Mouse (Mus musculus): ENCODE measurements around the gene Coro7. TPM values are rescaled to one million over a fixed set of nuclear protein-coding genes. Genes with fewer than 3 reads are reported as not detected.

Gene Coro7
- total and polyA plus RNA-seq, 2 experiments from 2014 or later: 28.7 to 31.1 TPM

DNA sequence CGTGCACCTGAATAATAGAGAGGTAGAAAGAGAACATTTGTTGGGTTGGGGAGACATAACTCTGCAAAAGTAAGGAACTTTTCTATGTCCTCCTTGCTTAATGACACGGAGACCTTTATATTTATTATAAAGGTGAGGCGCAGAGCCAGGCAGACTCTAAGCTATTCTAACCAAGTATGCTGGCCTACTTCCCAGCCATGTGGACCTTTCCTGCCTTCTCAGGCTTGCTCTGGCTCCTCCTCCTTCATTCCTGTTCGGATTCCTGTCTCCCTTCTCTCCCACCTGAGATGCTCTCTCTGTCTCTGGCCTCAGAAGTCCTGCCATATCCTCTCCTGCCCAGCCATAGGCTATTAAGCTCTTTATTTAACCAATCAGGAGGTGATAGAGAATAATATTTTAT is 45.7 kb upstream of the Coro7 start:
- ATAC-seq (ENCODE audit: low FRiP score) (no peak), DNase-seq (ENCODE audit: low spot score) (no peak)
- no peaks in the 10 kb centered on the region for H3K36me3 ChIP-seq (ENCODE audit: insufficient read depth, low read length)
- no peaks in the 10 kb centered on the region for H3K9me3 ChIP-seq (ENCODE audit: low read length)
- H3K9ac ChIP-seq (replicated peaks; ENCODE audit: low read length, poor library complexity, severe bottlenecking): no peak overlapping the region
- no peak overlapping the region for H3K4me2 ChIP-seq (ENCODE audit: low read depth, low read length, poor library complexity, severe bottlenecking)
- no peak overlapping the region for H3K4me3 ChIP-seq (ENCODE audit: low read depth, low read length)
- no peaks in the 10 kb centered on the region for H3K27me3 ChIP-seq (ENCODE audit: insufficient read depth, low read length)
- H3K4me1 ChIP-seq (ENCODE audit: insufficient read depth, low read length): peaks cover 9% of the 10 kb centered on the region; the same call in 1 of the 2 replicates
- 82% methylated on average over 4 of the region's 4 CpGs for WGBS
- no peak for TF ChIP-seq CTCF (IDR thresholded peaks at IDR 0.05)
- H3K27ac ChIP-seq (ENCODE audit: low read depth, low read length): no peak overlapping the region

DNA sequence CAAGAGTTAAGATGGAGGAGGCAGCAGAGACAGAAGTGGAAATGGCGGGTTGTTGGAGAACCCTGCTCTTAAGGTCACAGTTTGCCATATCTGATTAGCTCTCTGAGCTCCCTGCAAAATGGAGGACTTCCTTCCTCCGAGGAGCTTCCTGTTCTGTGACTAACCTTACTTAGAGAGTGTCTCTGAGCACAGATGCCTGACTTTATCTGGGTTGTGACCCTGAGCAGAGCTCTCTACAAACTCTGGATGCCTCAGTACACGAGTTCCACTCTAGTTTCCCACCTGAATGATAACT is 43.3 kb upstream of the Coro7 start:
- Histone ChIP-seq H3K4me2 (ENCODE audit: low read depth, low read length, poor library complexity, severe bottlenecking) (no peak overlapping the region), H3K9ac (replicated peaks; ENCODE audit: low read length, poor library complexity, severe bottlenecking) (no peak overlapping the region), H3K4me3 (ENCODE audit: low read depth, low read length) (no peak overlapping the region), H3K4me1 (ENCODE audit: insufficient read depth, low read length) (peaks cover 7% of the 10 kb centered on the region; the same call in 1 of the 2 replicates), H3K36me3 (ENCODE audit: insufficient read depth, low read length) (no peaks in the 10 kb centered on the region), H3K27ac (ENCODE audit: low read depth, low read length) (no peak overlapping the region), H3K9me3 (ENCODE audit: low read length) (no peaks in the 10 kb centered on the region), H3K27me3 (ENCODE audit: insufficient read depth, low read length) (no peaks in the 10 kb centered on the region)
- 69% methylated on average over 3 of the region's 3 CpGs for WGBS
- ATAC-seq (ENCODE audit: low FRiP score) (no peak), DNase-seq (ENCODE audit: low spot score) (no peak)
- TF ChIP-seq CTCF (IDR thresholded peaks at IDR 0.05): no peak

DNA sequence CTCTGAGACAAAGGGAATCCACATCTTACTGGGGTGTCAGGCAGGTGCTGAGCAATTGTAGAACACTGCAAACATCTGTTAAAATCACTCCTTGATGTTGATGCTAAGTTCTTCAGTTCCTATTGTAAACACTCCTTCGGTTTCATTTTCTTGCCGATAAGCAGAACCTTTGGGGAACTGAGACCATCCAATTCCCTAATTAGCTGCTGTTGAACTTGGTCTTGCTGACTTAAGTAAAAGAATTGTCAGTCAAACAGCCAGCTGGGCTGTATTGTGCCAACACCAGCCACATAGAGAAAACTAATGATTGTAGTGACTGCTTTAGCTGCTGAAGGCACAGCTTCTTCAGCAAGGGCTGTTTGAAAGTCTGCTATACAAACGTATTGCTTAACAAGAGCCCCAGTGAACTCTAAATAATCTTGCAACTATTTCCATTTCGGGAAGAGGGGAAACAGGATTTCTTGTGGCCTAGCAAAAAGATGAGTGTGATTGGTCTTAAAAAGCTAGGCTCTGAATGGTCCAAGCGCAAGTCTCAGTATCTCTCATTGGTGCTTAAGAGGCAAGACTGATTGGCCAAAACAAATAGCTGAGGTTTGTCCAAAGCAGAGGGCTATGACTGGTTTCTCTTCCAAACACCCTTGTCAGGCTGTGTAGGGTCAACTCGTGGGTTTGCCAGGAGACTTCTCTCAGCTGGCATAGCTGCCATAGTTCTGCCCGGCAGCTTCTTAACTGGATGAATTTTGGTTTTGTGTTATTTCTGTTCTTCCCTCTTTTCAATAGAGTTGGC is 42.7 kb upstream of the Coro7 start:
- no peak for TF ChIP-seq CTCF (IDR thresholded peaks at IDR 0.05)
- Histone ChIP-seq H3K27ac (ENCODE audit: low read depth, low read length) (no peak overlapping the region), H3K27me3 (ENCODE audit: insufficient read depth, low read length) (no peaks in the 10 kb centered on the region), H3K9ac (replicated peaks; ENCODE audit: low read length, poor library complexity, severe bottlenecking) (no peak overlapping the region), H3K9me3 (ENCODE audit: low read length) (no peaks in the 10 kb centered on the region), H3K4me1 (ENCODE audit: insufficient read depth, low read length) (peaks cover 4% of the 10 kb centered on the region; the same call in 1 of the 2 replicates), H3K4me2 (ENCODE audit: low read depth, low read length, poor library complexity, severe bottlenecking) (no peak overlapping the region), H3K4me3 (ENCODE audit: low read depth, low read length) (no peak overlapping the region), H3K36me3 (ENCODE audit: insufficient read depth, low read length) (no peaks in the 10 kb centered on the region)
- WGBS: 74% methylated on average over 7 of the region's 7 CpGs
- no peak for ATAC-seq (ENCODE audit: low FRiP score)
- DNase-seq (ENCODE audit: low spot score): no peak

DNA sequence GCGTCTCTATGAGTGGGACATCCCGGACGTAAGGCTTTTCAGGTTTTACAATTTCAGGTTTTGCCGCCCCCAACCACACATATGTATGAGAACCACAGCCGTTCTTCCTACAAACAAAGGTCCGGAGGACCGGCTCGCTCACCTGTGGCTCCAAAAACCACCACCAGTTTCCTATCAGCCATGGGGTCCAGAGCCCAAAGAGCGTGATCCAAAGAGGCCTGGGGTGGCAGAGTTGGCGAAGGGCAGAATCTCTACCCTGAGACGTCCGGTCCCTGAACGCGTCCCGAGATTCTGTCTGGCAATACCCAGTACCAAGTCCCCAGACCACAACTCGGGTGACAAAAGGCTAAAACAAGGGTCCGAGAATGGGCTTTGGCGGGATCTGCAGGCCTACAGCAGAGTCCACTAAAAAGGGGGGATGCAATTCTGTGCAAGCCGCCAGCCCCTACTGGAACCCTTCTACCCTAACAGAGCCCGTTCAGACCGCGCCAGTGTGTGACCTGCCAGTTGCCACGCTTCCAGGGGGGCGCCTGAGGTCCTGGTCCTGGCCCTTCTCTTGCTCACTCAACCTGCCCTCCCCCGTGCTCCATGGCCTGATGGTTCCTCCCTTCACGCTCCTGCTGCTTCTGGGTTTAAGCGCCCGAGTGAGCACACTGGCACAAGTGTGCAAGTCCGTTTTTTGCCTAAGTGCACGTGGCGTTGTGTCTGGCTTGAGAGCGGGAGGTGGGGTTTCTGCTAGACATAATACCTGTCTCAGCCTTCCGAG is 39.4 kb upstream of the Coro7 start, which contains the start of gene Nmral1:
Gene Nmral1 (minus strand): TSS at position 604 of the 766 bp plus-strand sequence.
- peak within 1 kb of the TSS; percentile 85 for H3K9ac ChIP-seq (replicated peaks; ENCODE audit: low read length, poor library complexity, severe bottlenecking)
- 13% methylated on average over 33 of the region's 33 CpGs for WGBS
- H3K4me2 ChIP-seq (ENCODE audit: low read depth, low read length, poor library complexity, severe bottlenecking): peak within 1 kb of the TSS; percentile 73
- ATAC-seq (ENCODE audit: low FRiP score) (peak; percentile 84), DNase-seq (ENCODE audit: low spot score) (peak; percentile 79)
- H3K4me1 ChIP-seq (ENCODE audit: insufficient read depth, low read length): no peaks in the 10 kb centered on the region
- no peaks in the 10 kb centered on the region for H3K9me3 ChIP-seq (ENCODE audit: low read length)
- H3K36me3 ChIP-seq (ENCODE audit: insufficient read depth, low read length): peaks cover 10% of the 10 kb centered on the region
- peak within 1 kb of the TSS; percentile 74 for H3K27ac ChIP-seq (ENCODE audit: low read depth, low read length)
- peak within 1 kb of the TSS; percentile 62 for H3K4me3 ChIP-seq (ENCODE audit: low read depth, low read length)
- H3K27me3 ChIP-seq (ENCODE audit: insufficient read depth, low read length): no peaks in the 10 kb centered on the region
- no peak for TF ChIP-seq CTCF (IDR thresholded peaks at IDR 0.05)

DNA sequence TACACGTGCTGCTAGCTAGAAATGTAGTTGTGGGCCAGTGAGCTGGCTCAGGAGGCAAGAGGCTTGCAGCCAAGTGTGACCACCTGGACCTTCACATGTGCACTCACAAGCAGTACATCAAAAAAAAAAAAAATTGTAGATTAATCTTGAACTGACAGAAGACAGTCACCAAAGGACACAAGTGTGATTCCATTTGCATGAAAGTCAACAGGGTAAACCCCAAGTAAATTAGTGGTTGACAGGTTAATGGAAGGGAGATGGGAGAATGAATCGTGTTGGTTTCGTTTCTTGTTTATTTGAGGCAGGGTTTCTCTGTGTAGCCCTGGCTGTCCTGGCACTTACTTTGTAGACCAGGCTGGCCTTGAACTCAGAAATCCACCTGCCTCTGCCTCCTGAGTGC is 38.3 kb upstream of the Coro7 start:
- 75% methylated on average over 3 of the region's 3 CpGs for WGBS
- no peak for TF ChIP-seq CTCF (IDR thresholded peaks at IDR 0.05)
- no peak for ATAC-seq (ENCODE audit: low FRiP score)
- H3K4me3 ChIP-seq (ENCODE audit: low read depth, low read length): peak overlapping the region; percentile 62; the same call in 1 of the 2 replicates
- no peaks in the 10 kb centered on the region for H3K27me3 ChIP-seq (ENCODE audit: insufficient read depth, low read length)
- H3K9me3 ChIP-seq (ENCODE audit: low read length): no peaks in the 10 kb centered on the region
- H3K4me1 ChIP-seq (ENCODE audit: insufficient read depth, low read length): no peaks in the 10 kb centered on the region
- no peak for DNase-seq (ENCODE audit: low spot score)
- H3K9ac ChIP-seq (replicated peaks; ENCODE audit: low read length, poor library complexity, severe bottlenecking): no peak overlapping the region
- H3K36me3 ChIP-seq (ENCODE audit: insufficient read depth, low read length): peaks cover 13% of the 10 kb centered on the region
- no peak overlapping the region for H3K27ac ChIP-seq (ENCODE audit: low read depth, low read length)
- peak overlapping the region; percentile 73 for H3K4me2 ChIP-seq (ENCODE audit: low read depth, low read length, poor library complexity, severe bottlenecking)

Data from midbrain, postnatal 0 days (tissue).